Mouse (Mus musculus): ENCODE measurements around the gene Mbl1. TPM values are rescaled to one million over a fixed set of nuclear protein-coding genes. Genes with fewer than 3 reads are reported as not detected.

The Mbl1 gene
- polyA plus RNA-seq, 1 experiment: not detected

GRCm38 (mm10) chr14:41170514-41170913 lies 19.3 kb downstream of the Mbl1 start:
- H3K36me3 ChIP-seq (ENCODE audit: control insufficient read depth): no peaks in the 10 kb centered on the region
- no peaks in the 10 kb centered on the region for H3K4me1 ChIP-seq (ENCODE audit: control insufficient read depth)
- H3K4me3 ChIP-seq (replicated peaks): no peak overlapping the region
- no peaks in the 10 kb centered on the region for H3K9me3 ChIP-seq (ENCODE audit: control insufficient read depth, low read length)
- no peaks in the 10 kb centered on the region for H3K27me3 ChIP-seq (ENCODE audit: control insufficient read depth)
- TF ChIP-seq GATA1 (IDR thresholded peaks at IDR 0.05; ENCODE audit: low read length) (no peak), TAL1 (IDR thresholded peaks at IDR 0.05; ENCODE audit: low read length) (no peak)

- Histone ChIP-seq H3K9me3 (ENCODE audit: control insufficient read depth, low read length) (no peaks in the 10 kb centered on the region), H3K4me1 (ENCODE audit: control insufficient read depth) (no peaks in the 10 kb centered on the region), H3K4me3 (replicated peaks) (no peak overlapping the region), H3K36me3 (ENCODE audit: control insufficient read depth) (no peaks in the 10 kb centered on the region), H3K27me3 (ENCODE audit: control insufficient read depth) (no peaks in the 10 kb centered on the region)
- no peak for TF ChIP-seq GATA1 (IDR thresholded peaks at IDR 0.05; ENCODE audit: low read length)
- no peak for TF ChIP-seq TAL1 (IDR thresholded peaks at IDR 0.05; ENCODE audit: low read length)
Observed at GRCm38 (mm10) chr14:41174802-41175201, 23.5 kb downstream of the Mbl1 start.

DNA sequence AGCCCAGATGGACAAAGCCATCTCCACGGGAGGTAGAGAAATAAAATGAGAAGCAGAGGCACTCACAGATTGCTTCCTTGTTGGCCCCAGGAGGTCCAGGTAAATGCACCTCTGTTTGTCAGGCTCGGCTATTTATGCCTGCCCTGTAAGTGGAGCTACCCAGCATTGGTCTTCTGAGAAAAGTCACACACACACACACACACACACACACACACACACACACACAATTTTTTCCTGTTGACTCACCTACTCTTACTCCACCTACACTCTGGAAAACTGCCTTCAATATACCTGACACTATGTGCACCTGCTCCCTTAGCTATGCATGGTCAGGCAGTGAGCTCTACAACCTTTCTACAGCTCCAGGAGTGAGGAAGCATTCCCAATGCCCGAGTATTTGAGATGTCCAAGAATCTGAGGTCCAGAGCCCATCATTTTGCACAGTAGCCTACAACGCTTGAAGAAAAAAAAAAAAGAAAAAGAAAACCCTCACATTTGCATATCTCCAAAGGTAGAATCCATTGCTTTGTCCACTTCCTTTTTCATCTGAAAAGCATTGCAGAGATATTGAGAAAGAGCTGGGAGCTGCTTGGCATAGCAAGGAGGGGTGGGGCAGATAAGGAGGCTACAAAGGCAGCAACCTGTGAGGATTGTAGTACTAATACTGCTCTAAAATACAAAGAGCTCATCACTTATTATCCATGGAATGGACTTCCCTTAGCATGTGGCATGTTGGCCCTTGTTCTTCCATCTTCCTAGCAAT lies 34.0 kb downstream of the Mbl1 start, which contains the start of gene Sftpd:
Gene Sftpd (minus strand): TSS at position 91 of the 763 bp plus-strand sequence.
- TF ChIP-seq GATA1 (IDR thresholded peaks at IDR 0.05; ENCODE audit: low read length): no peak
- no peak for TF ChIP-seq TAL1 (IDR thresholded peaks at IDR 0.05; ENCODE audit: low read length)
- Histone ChIP-seq H3K27me3 (ENCODE audit: control insufficient read depth) (no peaks in the 10 kb centered on the region), H3K4me1 (ENCODE audit: control insufficient read depth) (no peaks in the 10 kb centered on the region), H3K36me3 (ENCODE audit: control insufficient read depth) (no peaks in the 10 kb centered on the region), H3K4me3 (replicated peaks) (no peak within 1 kb of the TSS), H3K9me3 (ENCODE audit: control insufficient read depth, low read length) (no peaks in the 10 kb centered on the region; the same call in 1 of the 2 replicates)

- Histone ChIP-seq H3K4me3 (replicated peaks) (no peak overlapping the region), H3K4me1 (ENCODE audit: control insufficient read depth) (no peaks in the 10 kb centered on the region), H3K36me3 (ENCODE audit: control insufficient read depth) (no peaks in the 10 kb centered on the region), H3K9me3 (ENCODE audit: control insufficient read depth, low read length) (peaks cover 14% of the 10 kb centered on the region), H3K27me3 (ENCODE audit: control insufficient read depth) (no peaks in the 10 kb centered on the region)
- TF ChIP-seq TAL1 (IDR thresholded peaks at IDR 0.05; ENCODE audit: low read length) (no peak), GATA1 (IDR thresholded peaks at IDR 0.05; ENCODE audit: low read length) (no peak)
Observed at GRCm38 (mm10) chr14:41189496-41189895, 38.2 kb downstream of the Mbl1 start.

- no peaks in the 10 kb centered on the region for H3K9me3 ChIP-seq (ENCODE audit: control insufficient read depth, low read length)
- H3K4me3 ChIP-seq (replicated peaks): no peak overlapping the region
- H3K27me3 ChIP-seq (ENCODE audit: control insufficient read depth): no peaks in the 10 kb centered on the region
- TF ChIP-seq GATA1 (IDR thresholded peaks at IDR 0.05; ENCODE audit: low read length) (no peak), TAL1 (IDR thresholded peaks at IDR 0.05; ENCODE audit: low read length) (no peak)
- no peaks in the 10 kb centered on the region for H3K4me1 ChIP-seq (ENCODE audit: control insufficient read depth)
- H3K36me3 ChIP-seq (ENCODE audit: control insufficient read depth): no peaks in the 10 kb centered on the region
Observed at GRCm38 (mm10) chr14:41198037-41198730, 46.9 kb downstream of the Mbl1 start.

Other genes starting within 250 kb of the Mbl1 start
- 0.27 and 0.33 TPM in 2 replicates for gene Tspan14, start 184.7 kb upstream of the Mbl1 start, polyA plus RNA-seq (2012)
- 8.5 and 12.2 TPM in 2 replicates for gene Fam213a, start 137.7 kb upstream of the Mbl1 start, polyA plus RNA-seq (2012)
- gene Dydc2, start 82.2 kb upstream of the Mbl1 start, polyA plus RNA-seq (2012): not detected in 2 replicates
- not detected in 2 replicates for gene Dydc1, start 78.5 kb upstream of the Mbl1 start, polyA plus RNA-seq (2012)
- gene Mat1a, start 46.4 kb upstream of the Mbl1 start, polyA plus RNA-seq (2012): 0.01 TPM in 1 of 2 replicates, not detected in the other
- not detected in 2 replicates for gene Sftpa1, start 19.7 kb upstream of the Mbl1 start, polyA plus RNA-seq (2012)
- 0.03 TPM in 1 of 2 replicates, not detected in the other for gene Sftpd, start 33.7 kb downstream of the Mbl1 start, polyA plus RNA-seq (2012)
- gene Gm2832, start 127.3 kb downstream of the Mbl1 start, polyA plus RNA-seq (2012): not detected in 2 replicates
- not detected in 2 replicates for gene Gm5798, start 197.2 kb downstream of the Mbl1 start, polyA plus RNA-seq (2012)
- not detected in 2 replicates for gene Gm7945, start 234.9 kb downstream of the Mbl1 start, polyA plus RNA-seq (2012)

All from erythroblast, embryonic 14.5 days (primary cell).